Mouse (Mus musculus) spleen, adult 18-20 months (tissue): Measurements from ENCODE around the gene Tecr.

Experiments used
- DNase-seq, 2 experiments: peaks; one replicate each; pipeline ENCODE4 v3.0.0; 2022; ENCODE audit warnings: mixed read lengths in 2 of 2

The Tecr gene

GRCm38 (mm10) chr8:83607661-83608397, at the start of gene Tecr, which contains the start of gene Dnajb1:
Gene Tecr (minus strand): TSS chr8:83607971.
Gene Dnajb1 (plus strand): TSS chr8:83608193.
- DNase-seq, result peak; percentile 99 to 100

GRCm38 (mm10) chr8:83656484-83657246, 48.9 kb upstream of the Tecr start:
- DNase-seq, result no peak

GRCm38 (mm10) chr8:83656043-83656442, 48.3 kb upstream of the Tecr start:
- no peak for DNase-seq

- no peak for DNase-seq
Observed at GRCm38 (mm10) chr8:83654725-83655124, 47.0 kb upstream of the Tecr start.

GRCm38 (mm10) chr8:83653662-83654017, 45.9 kb upstream of the Tecr start:
- no peak for DNase-seq

GRCm38 (mm10) chr8:83652744-83653661, 45.2 kb upstream of the Tecr start:
- no peak for DNase-seq

- DNase-seq, result peak; percentile 91 to 92
Observed at GRCm38 (mm10) chr8:83652030-83652743, 44.4 kb upstream of the Tecr start, which contains the start of gene Gipc1. Gene Gipc1 (plus strand): TSS chr8:83652677.

- DNase-seq, result no peak
Observed at GRCm38 (mm10) chr8:83649699-83650098, 41.9 kb upstream of the Tecr start.

- DNase-seq, result no peak
Observed at GRCm38 (mm10) chr8:83648031-83648430, 40.3 kb upstream of the Tecr start.

- no peak for DNase-seq
Observed at GRCm38 (mm10) chr8:83647511-83647910, 39.7 kb upstream of the Tecr start.

GRCm38 (mm10) chr8:83639649-83640048, 31.9 kb upstream of the Tecr start:
- DNase-seq, result no peak

- DNase-seq, result no peak
Observed at GRCm38 (mm10) chr8:83638856-83639255, 31.1 kb upstream of the Tecr start.

GRCm38 (mm10) chr8:83632083-83632707, 24.4 kb upstream of the Tecr start:
- DNase-seq, result no peak

GRCm38 (mm10) chr8:83625676-83626299, 18.0 kb upstream of the Tecr start:
- DNase-seq, result no peak

- no peak for DNase-seq
Observed at GRCm38 (mm10) chr8:83624739-83625138, 17.0 kb upstream of the Tecr start.

GRCm38 (mm10) chr8:83623549-83623948, 15.8 kb upstream of the Tecr start:
- DNase-seq, result no peak

GRCm38 (mm10) chr8:83622389-83622989, 14.7 kb upstream of the Tecr start:
- DNase-seq, result peak; percentile 68 to 88

- DNase-seq, result no peak
Observed at GRCm38 (mm10) chr8:83621691-83622388, 14.1 kb upstream of the Tecr start.

GRCm38 (mm10) chr8:83619568-83620285, 12.0 kb upstream of the Tecr start:
- DNase-seq, result no peak

- no peak for DNase-seq
Observed at GRCm38 (mm10) chr8:83618566-83618965, 10.8 kb upstream of the Tecr start.
